Mouse (Mus musculus) embryonic facial prominence, embryonic 11.5 days (tissue): ENCODE results near the gene Ankdd1a. TPM values are rescaled to one million over a fixed set of nuclear protein-coding genes. Genes with fewer than 3 reads are reported as not detected.

Experiments used
- ATAC-seq: fragments of 200-750 bp; cut with Nextera tagmentation; replicated peaks from 2 replicates; pipeline ENCODE4 v1.8.0; 2017; ENCODE audit warnings: low read depth; ENCODE audit not compliant: insufficient number of reproducible peaks, low FRiP score, low TSS enrichment
- DNase-seq: peaks from one replicate; pipeline ENCODE4 v3.0.0-alpha.2; 2015; ENCODE audit warnings: low spot score
- H3K27ac ChIP-seq: fragments of 300-500 bp; sonication (generic); replicated peaks from 2 replicates; pipeline ENCODE4 v1.5.1; 2014; ENCODE audit warnings: mild to moderate bottlenecking, low read depth, low read length, control low read depth
- H3K27me3 ChIP-seq: fragments of 300-500 bp; sonication (generic); 2 replicates; pipeline ENCODE4 v1.6.1; 2014; ENCODE audit warnings: mild to moderate bottlenecking, low read length, moderate library complexity, mixed read lengths; ENCODE audit not compliant: control insufficient read depth, insufficient read depth
- H3K36me3 ChIP-seq: fragments of 300-500 bp; sonication (generic); replicated peaks from 2 replicates; pipeline ENCODE4 v1.6.1; 2014; ENCODE audit warnings: low read depth, mild to moderate bottlenecking, low read length, moderate library complexity, mixed read lengths; ENCODE audit not compliant: control insufficient read depth, insufficient read depth
- H3K4me1 ChIP-seq: fragments of 300-500 bp; sonication (generic); 2 replicates; pipeline ENCODE4 v1.6.1; 2014; ENCODE audit warnings: low read length, mixed read lengths; ENCODE audit not compliant: control insufficient read depth, insufficient read depth
- H3K4me2 ChIP-seq: fragments of 300-500 bp; sonication (generic); 2 replicates; pipeline ENCODE4 v1.6.1; 2014; ENCODE audit warnings: low read depth, mild to moderate bottlenecking, control low read depth, low read length, moderate library complexity
- H3K4me3 ChIP-seq: fragments of 300-500 bp; sonication (generic); 2 replicates; pipeline ENCODE4 v1.5.1; 2014; ENCODE audit warnings: low read depth, low read length, control low read depth
- H3K9ac ChIP-seq: fragments of 300-500 bp; sonication (generic); replicated peaks from 2 replicates; pipeline ENCODE4 v1.6.1; 2014; ENCODE audit warnings: mild to moderate bottlenecking, control low read depth, low read length
- H3K9me3 ChIP-seq: fragments of 300-500 bp; sonication (generic); replicated peaks from 2 replicates; pipeline ENCODE4 v1.6.1; 2016; ENCODE audit warnings: mild to moderate bottlenecking, low read length, inconsistent platforms, mixed read lengths; ENCODE audit not compliant: control insufficient read depth
- WGBS: fragments of 180-500 bp; shearing (Covaris S2); extraction: QIAGEN DNeasy Blood & Tissue Kit; methylation state at CpG from one replicate; pipeline ENCODE4 v1.1.7; 2014; 5-methylcytosine and 5-hydroxymethylcytosine counted together
- polyA plus RNA-seq: library from polyadenylated mRNA; unstranded; fragments of >200 nt; fragmentation: Nextera tagmentation; extraction: Ambion mirVana; gene quantifications from 2 replicates; pipeline ENCODE4 v1.2.1, GENCODE M21; 2014

Ankdd1a gene
- polyA plus RNA-seq, 1 experiment from 2014 or later: not detected

GRCm38 (mm10) chr9:65541126-65542068, 21.4 kb upstream of the Ankdd1a start:
- no peaks in the 10 kb centered on the region for H3K36me3 ChIP-seq
- no peak overlapping the region for H3K27ac ChIP-seq
- no peak overlapping the region for H3K4me2 ChIP-seq
- no peaks in the 10 kb centered on the region for H3K4me1 ChIP-seq
- H3K9me3 ChIP-seq: no peaks in the 10 kb centered on the region
- no peaks in the 10 kb centered on the region for H3K27me3 ChIP-seq
- ATAC-seq (no peak), DNase-seq (no peak)
- WGBS: 70% methylated on average over 13 of the region's 13 CpGs
- H3K9ac ChIP-seq: no peak overlapping the region
- no peak overlapping the region for H3K4me3 ChIP-seq

- no peak for DNase-seq
- Histone ChIP-seq H3K4me3 (no peak overlapping the region), H3K4me2 (no peak overlapping the region), H3K9ac (no peak overlapping the region), H3K36me3 (no peaks in the 10 kb centered on the region), H3K4me1 (no peaks in the 10 kb centered on the region), H3K27me3 (no peaks in the 10 kb centered on the region), H3K27ac (no peak overlapping the region), H3K9me3 (no peaks in the 10 kb centered on the region)
- WGBS: 84% methylated on average over 9 of the region's 9 CpGs
- no peak for ATAC-seq
These were observed 19.7 kb upstream of the Ankdd1a start for GRCm38 (mm10) chr9:65539697-65540096.

GRCm38 (mm10) chr9:65537901-65538630, 18.1 kb upstream of the Ankdd1a start:
- Histone ChIP-seq H3K9ac (no peak overlapping the region), H3K27me3 (no peaks in the 10 kb centered on the region), H3K4me1 (no peaks in the 10 kb centered on the region), H3K4me2 (no peak overlapping the region), H3K9me3 (no peaks in the 10 kb centered on the region), H3K36me3 (no peaks in the 10 kb centered on the region), H3K27ac (no peak overlapping the region), H3K4me3 (no peak overlapping the region)
- 84% methylated on average over 8 of the region's 8 CpGs for WGBS
- DNase-seq (no peak), ATAC-seq (no peak)

- 77% methylated on average over 4 of the region's 4 CpGs for WGBS
- Histone ChIP-seq H3K9me3 (no peaks in the 10 kb centered on the region), H3K36me3 (no peaks in the 10 kb centered on the region), H3K27me3 (no peaks in the 10 kb centered on the region), H3K4me1 (no peaks in the 10 kb centered on the region), H3K9ac (no peak overlapping the region), H3K27ac (no peak overlapping the region), H3K4me3 (no peak overlapping the region), H3K4me2 (no peak overlapping the region)
- DNase-seq (no peak), ATAC-seq (no peak)
These were observed 16.5 kb upstream of the Ankdd1a start for GRCm38 (mm10) chr9:65536491-65536890.

GRCm38 (mm10) chr9:65535789-65536469, 15.9 kb upstream of the Ankdd1a start:
- Histone ChIP-seq H3K27me3 (no peaks in the 10 kb centered on the region), H3K4me3 (no peak overlapping the region), H3K4me1 (no peaks in the 10 kb centered on the region), H3K9ac (no peak overlapping the region), H3K4me2 (no peak overlapping the region), H3K9me3 (no peaks in the 10 kb centered on the region), H3K36me3 (no peaks in the 10 kb centered on the region), H3K27ac (no peak overlapping the region)
- ATAC-seq (no peak), DNase-seq (no peak)
- 88% methylated on average over 10 of the region's 11 CpGs for WGBS

- no peak overlapping the region for H3K4me3 ChIP-seq
- DNase-seq (no peak), ATAC-seq (no peak)
- no peaks in the 10 kb centered on the region for H3K9me3 ChIP-seq
- no peaks in the 10 kb centered on the region for H3K27me3 ChIP-seq
- H3K4me1 ChIP-seq: no peaks in the 10 kb centered on the region
- no peak overlapping the region for H3K9ac ChIP-seq
- 57% methylated on average over 3 of the region's 3 CpGs for WGBS
- H3K36me3 ChIP-seq: no peaks in the 10 kb centered on the region
- no peak overlapping the region for H3K4me2 ChIP-seq
- H3K27ac ChIP-seq: no peak overlapping the region
These were observed 15.3 kb upstream of the Ankdd1a start for GRCm38 (mm10) chr9:65535191-65535722.

GRCm38 (mm10) chr9:65534111-65534510, 14.1 kb upstream of the Ankdd1a start:
- no peak for ATAC-seq

More at GRCm38 (mm10) chr9:65534111-65534510, 14.1 kb upstream of the Ankdd1a start:
- 86% methylated on average over 3 of the region's 3 CpGs for WGBS
- H3K9me3 ChIP-seq: no peaks in the 10 kb centered on the region
- no peak overlapping the region for H3K9ac ChIP-seq
- no peak overlapping the region for H3K4me2 ChIP-seq
- no peak overlapping the region for H3K27ac ChIP-seq
- no peaks in the 10 kb centered on the region for H3K27me3 ChIP-seq
- no peak for DNase-seq
- no peaks in the 10 kb centered on the region for H3K36me3 ChIP-seq
- H3K4me1 ChIP-seq: no peaks in the 10 kb centered on the region
- H3K4me3 ChIP-seq: no peak overlapping the region
